Comparison of ENCODE assay signal across 8 mouse cellular contexts in genomic region chr16:91825774-91826325, GRCm38 (mm10).
DNase-seq lines count a peak whose midpoint lies in the region; ATAC-seq and TF ChIP-seq lines count a peak whose summit lies in the region.

No protein-coding gene starts in this region.

- peaks cover 48% of the 10 kb centered on the region for H3K4me1 ChIP-seq in heart, embryonic 13.5 days
- peaks cover 54% of the 10 kb centered on the region for H3K4me1 ChIP-seq in liver, embryonic 16.5 days (ENCODE audit: control insufficient read depth, low read depth, low read length)
- H3K4me1 ChIP-seq in midbrain, postnatal 0 days (ENCODE audit: insufficient read depth, low read length) = no peaks in the 10 kb centered on the region

- WGBS in heart, embryonic 13.5 days = 60% methylated on average over 9 of the region's 9 CpGs
- WGBS in liver, embryonic 16.5 days (ENCODE audit: insufficient replicate concordance) = 12% methylated on average over 9 of the region's 9 CpGs
- 74% methylated on average over 9 of the region's 9 CpGs for WGBS in midbrain, postnatal 0 days

- no peaks in the 10 kb centered on the region for H3K9me3 ChIP-seq in heart, embryonic 13.5 days
- H3K9me3 ChIP-seq in liver, embryonic 16.5 days (replicated peaks; ENCODE audit: control insufficient read depth, low read length) = no peaks in the 10 kb centered on the region
- no peaks in the 10 kb centered on the region for H3K9me3 ChIP-seq in midbrain, postnatal 0 days (ENCODE audit: low read length)

- peaks cover 71% of the 10 kb centered on the region for H3K36me3 ChIP-seq in heart, embryonic 13.5 days
- H3K36me3 ChIP-seq in liver, embryonic 16.5 days (ENCODE audit: control insufficient read depth, insufficient read depth) = peaks cover 41% of the 10 kb centered on the region
- peaks cover 43% of the 10 kb centered on the region for H3K36me3 ChIP-seq in midbrain, postnatal 0 days (ENCODE audit: insufficient read depth, low read length)

- H3K4me2 ChIP-seq in heart, embryonic 13.5 days = no peak overlapping the region
- H3K4me2 ChIP-seq in liver, embryonic 16.5 days (ENCODE audit: low read depth, low read length) = no peak overlapping the region
- H3K4me2 ChIP-seq in midbrain, postnatal 0 days (ENCODE audit: low read depth, low read length, poor library complexity, severe bottlenecking) = no peak overlapping the region

- intact Hi-C loops in gastrocnemius, postnatal 36 days (cut with DNase I) = no loop called here

- DNase-seq in heart, postnatal 4 days = no peak
- peak; percentile 81 for DNase-seq in spleen, postnatal 36 days (ENCODE audit: low spot score in 2 of 2)
- no peak for DNase-seq in right cerebral cortex, postnatal 36 days (ENCODE audit: low spot score in 2 of 2)
- no peak for DNase-seq in midbrain, postnatal 0 days (ENCODE audit: low spot score)
- DNase-seq in gastrocnemius, postnatal 36 days = no peak

- no peaks in the 10 kb centered on the region for H3K27me3 ChIP-seq in heart, embryonic 13.5 days (replicated peaks)
- H3K27me3 ChIP-seq in liver, embryonic 16.5 days (ENCODE audit: control insufficient read depth, insufficient read depth, low read depth, low read length) = no peaks in the 10 kb centered on the region
- H3K27me3 ChIP-seq in midbrain, postnatal 0 days (ENCODE audit: insufficient read depth, low read length) = no peaks in the 10 kb centered on the region

- peak overlapping the region; percentile 28; the same call in 1 of the 2 replicates for H3K27ac ChIP-seq in heart, embryonic 13.5 days (replicated peaks)
- peak overlapping the region; percentile 26; the same call in 1 of the 2 replicates for H3K27ac ChIP-seq in liver, embryonic 16.5 days (ENCODE audit: low read length)
- no peak overlapping the region for H3K27ac ChIP-seq in midbrain, postnatal 0 days (ENCODE audit: low read depth, low read length)

- no peak for ATAC-seq in heart, embryonic 13.5 days (ENCODE audit: extremely low read depth, insufficient number of reproducible peaks, low FRiP score, low TSS enrichment)
- ATAC-seq in activated CD4-positive, CD25-positive, alpha-beta regulatory T cell, adult 4 months = peak; percentile 97
- ATAC-seq in liver, embryonic 16.5 days (ENCODE audit: low read depth) = peak; percentile 57
- ATAC-seq in midbrain, postnatal 0 days (ENCODE audit: low FRiP score) = no peak

- no peak for TF ChIP-seq CTCF in midbrain, postnatal 0 days (IDR thresholded peaks at IDR 0.05)

- H3K4me3 ChIP-seq in heart, embryonic 13.5 days = no peak overlapping the region
- H3K4me3 ChIP-seq in liver, embryonic 16.5 days (ENCODE audit: low read depth, low read length) = no peak overlapping the region
- H3K4me3 ChIP-seq in midbrain, postnatal 0 days (ENCODE audit: low read depth, low read length) = no peak overlapping the region

- no peak overlapping the region for H3K9ac ChIP-seq in heart, embryonic 13.5 days
- 0 out of 2 replicates have a peak overlapping the region, but pooled peaks have one; percentile 10 for H3K9ac ChIP-seq in liver, embryonic 16.5 days (ENCODE audit: low read depth, low read length)
- no peak overlapping the region for H3K9ac ChIP-seq in midbrain, postnatal 0 days (replicated peaks; ENCODE audit: low read length, poor library complexity, severe bottlenecking)

Comparison
In these comparisons a context has a peak if more than half of its experiments do, and no peak if none do; other contexts are left out.
1. ATAC-seq: peak in activated CD4-positive, CD25-positive, alpha-beta regulatory T cell, adult 4 months (single experiment) and liver, embryonic 16.5 days (single experiment); none in heart, embryonic 13.5 days (single experiment) and midbrain, postnatal 0 days (single experiment).
2. DNase-seq: peak in spleen, postnatal 36 days (2 of 2); none in heart, postnatal 4 days (single experiment), right cerebral cortex, postnatal 36 days (0 of 2), midbrain, postnatal 0 days (single experiment) and gastrocnemius, postnatal 36 days (0 of 2).